Mouse (Mus musculus) neural tube, embryonic 12.5 days (tissue): ENCODE measurements at regions not wholly inside any gene's neighbourhood (a gene's known extent, or its start where the extent isn't known, plus 50 kb on each side); places are given as distances from the start of the nearest gene placed in this dataset.

Source experiments
- ATAC-seq: fragments of 200-750 bp; cut with Nextera tagmentation; 2 replicates; pipeline ENCODE4 v1.8.0; 2017; ENCODE audit warnings: low read depth, mild to moderate bottlenecking, moderate TSS enrichment, moderate library complexity; ENCODE audit not compliant: low FRiP score
- H3K27ac ChIP-seq: fragments of 300-500 bp; sonication (generic); 2 replicates; pipeline ENCODE4 v1.5.1; 2016
- H3K27me3 ChIP-seq: fragments of 300-500 bp; sonication (generic); replicated peaks from 2 replicates; pipeline ENCODE4 v1.6.1; 2016; ENCODE audit warnings: mild to moderate bottlenecking
- H3K36me3 ChIP-seq: fragments of 300-500 bp; sonication (generic); 2 replicates; pipeline ENCODE4 v1.6.1; 2016; ENCODE audit warnings: mild to moderate bottlenecking
- H3K4me1 ChIP-seq: fragments of 300-500 bp; sonication (generic); 2 replicates; pipeline ENCODE4 v1.6.1; 2016
- H3K4me2 ChIP-seq: fragments of 300-500 bp; sonication (generic); replicated peaks from 2 replicates; pipeline ENCODE4 v1.6.1; 2016; ENCODE audit warnings: mild to moderate bottlenecking
- H3K4me3 ChIP-seq: fragments of 300-500 bp; sonication (generic); 2 replicates; pipeline ENCODE4 v1.5.1; 2016
- H3K9ac ChIP-seq: fragments of 300-500 bp; sonication (generic); 2 replicates; pipeline ENCODE4 v1.6.1; 2016; ENCODE audit warnings: mild to moderate bottlenecking
- H3K9me3 ChIP-seq: fragments of 300-500 bp; sonication (generic); 2 replicates; pipeline ENCODE4 v1.6.1; 2016; ENCODE audit warnings: mild to moderate bottlenecking
- WGBS: fragments of 180-500 bp; shearing (Covaris S2); methylation state at CpG from one replicate; pipeline ENCODE4 v1.1.7; 2016; 5-methylcytosine and 5-hydroxymethylcytosine counted together

DNA sequence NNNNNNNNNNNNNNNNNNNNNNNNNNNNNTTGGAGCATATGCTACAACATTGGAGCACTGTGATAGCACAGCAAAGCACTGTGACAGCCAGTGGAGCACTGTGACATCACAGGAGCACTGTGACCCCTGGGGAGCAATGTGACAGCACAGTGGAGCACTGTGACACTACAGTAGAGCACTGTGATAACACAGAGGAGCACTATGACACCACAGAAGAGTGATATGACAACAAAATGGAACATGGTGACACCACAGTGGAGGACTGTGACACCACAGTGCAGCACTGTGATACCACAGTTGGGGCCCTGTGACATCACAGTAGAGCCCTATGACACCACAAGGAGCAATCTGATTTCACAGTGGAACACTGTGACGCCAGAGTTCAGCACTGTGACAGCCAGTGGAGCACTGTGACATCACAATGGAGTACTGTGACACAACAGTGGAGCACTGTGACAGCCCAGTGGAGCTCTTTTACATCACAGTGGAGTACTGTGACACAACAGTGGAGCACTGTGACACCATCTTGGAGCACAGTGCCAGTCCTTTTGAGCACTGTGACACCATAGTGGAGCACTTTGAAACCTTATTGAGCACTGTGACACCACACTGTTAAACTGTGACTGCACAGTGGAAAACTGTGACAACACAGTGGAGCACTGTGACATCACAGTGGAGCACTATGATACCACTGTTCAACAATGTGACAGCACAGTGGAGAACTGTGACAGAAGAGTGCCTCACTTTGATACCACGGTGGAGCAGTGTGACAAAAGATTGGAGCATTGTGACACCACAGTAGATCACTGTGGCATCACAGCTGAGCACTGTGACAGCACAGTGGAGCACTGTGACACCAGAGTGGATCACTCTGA lies 116.9 kb upstream of the Vmn1r2 start:
- Histone ChIP-seq H3K4me2 (no peak overlapping the region), H3K4me1 (no peaks in the 10 kb centered on the region), H3K9me3 (peaks cover 54% of the 10 kb centered on the region), H3K4me3 (no peak overlapping the region), H3K27ac (no peak overlapping the region), H3K27me3 (no peaks in the 10 kb centered on the region), H3K9ac (no peak overlapping the region), H3K36me3 (no peaks in the 10 kb centered on the region)
- 54% methylated on average over 2 of the region's 2 CpGs for WGBS
- peak; percentile 27; the same call in 1 of the 2 replicates for ATAC-seq

DNA sequence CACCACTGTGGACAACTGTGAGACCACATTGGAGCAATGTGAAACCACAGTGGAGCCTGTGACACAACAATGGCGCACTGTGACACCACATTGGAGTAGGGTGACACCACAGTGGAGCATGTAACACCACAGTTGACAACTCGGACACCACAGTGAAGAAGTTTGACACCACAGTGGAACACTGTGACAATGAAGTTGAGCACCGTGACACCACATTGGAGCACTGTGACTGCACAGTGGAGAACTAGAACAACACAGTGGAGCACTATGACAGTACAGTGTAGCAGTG lies 116.3 kb upstream of the Vmn1r2 start:
- no peaks in the 10 kb centered on the region for H3K36me3 ChIP-seq
- ATAC-seq, result no peak

GRCm38 (mm10) chr4:3051212-3051611 lies 115.9 kb upstream of the Vmn1r2 start:
- no peaks in the 10 kb centered on the region; the same call in 1 of the 2 replicates for H3K36me3 ChIP-seq
- 0 out of 2 replicates have a peak, but pooled peaks have one; percentile 14 for ATAC-seq
- 70% methylated on average over 5 of the region's 5 CpGs for WGBS
- no peak overlapping the region for H3K4me3 ChIP-seq
- no peak overlapping the region for H3K27ac ChIP-seq
- H3K27me3 ChIP-seq, result no peaks in the 10 kb centered on the region
- peaks cover 64% of the 10 kb centered on the region for H3K9me3 ChIP-seq
- no peaks in the 10 kb centered on the region for H3K4me1 ChIP-seq
- no peak overlapping the region for H3K4me2 ChIP-seq
- no peak overlapping the region for H3K9ac ChIP-seq

More for the DNA sequence above, 116.3 kb upstream of the Vmn1r2 start:
- Histone ChIP-seq H3K4me3 (no peak overlapping the region), H3K27me3 (no peaks in the 10 kb centered on the region), H3K9ac (no peak overlapping the region), H3K27ac (no peak overlapping the region), H3K4me2 (no peak overlapping the region), H3K4me1 (no peaks in the 10 kb centered on the region), H3K9me3 (peaks cover 60% of the 10 kb centered on the region)
- WGBS, result 79% methylated on average over 3 of the region's 3 CpGs

GRCm38 (mm10) chr4:3052314-3053059 lies 114.6 kb upstream of the Vmn1r2 start:
- no peaks in the 10 kb centered on the region for H3K27me3 ChIP-seq
- no peaks in the 10 kb centered on the region; the same call in 1 of the 2 replicates for H3K36me3 ChIP-seq
- H3K9me3 ChIP-seq, result peaks cover 66% of the 10 kb centered on the region
- no peak overlapping the region for H3K4me3 ChIP-seq
- no peak overlapping the region for H3K4me2 ChIP-seq
- H3K27ac ChIP-seq, result no peak overlapping the region
- peak; percentile 23 for ATAC-seq
- H3K4me1 ChIP-seq, result no peaks in the 10 kb centered on the region
- no peak overlapping the region for H3K9ac ChIP-seq
- WGBS, result 86% methylated on average over 4 of the region's 4 CpGs

DNA sequence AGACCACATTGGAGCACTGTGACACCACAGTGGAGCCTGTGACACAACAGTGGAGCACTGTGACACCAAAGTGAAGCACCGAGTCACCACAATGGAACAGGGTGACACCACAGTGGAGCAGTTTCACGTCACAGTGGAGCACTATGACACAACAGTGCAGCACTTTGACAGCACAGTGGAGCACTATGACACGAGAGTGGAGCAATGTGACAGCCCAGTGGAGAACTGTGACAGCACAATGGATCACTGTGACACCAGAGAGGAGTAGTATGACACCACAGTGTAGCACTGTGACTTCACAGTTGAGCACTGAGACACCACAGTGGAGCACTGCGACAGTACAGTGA lies 114.1 kb upstream of the Vmn1r2 start:
- no peaks in the 10 kb centered on the region for H3K27me3 ChIP-seq
- H3K36me3 ChIP-seq, result no peaks in the 10 kb centered on the region; the same call in 1 of the 2 replicates
- no peak overlapping the region for H3K27ac ChIP-seq
- peak; percentile 11; the same call in 1 of the 2 replicates for ATAC-seq
- H3K4me2 ChIP-seq, result no peak overlapping the region
- H3K4me1 ChIP-seq, result no peaks in the 10 kb centered on the region
- 62% methylated on average over 4 of the region's 4 CpGs for whole genome bisulfite sequencing
- H3K4me3 ChIP-seq, result no peak overlapping the region
- H3K9ac ChIP-seq, result no peak overlapping the region
- H3K9me3 ChIP-seq, result peaks cover 66% of the 10 kb centered on the region

GRCm38 (mm10) chr4:3053496-3054216 lies 113.5 kb upstream of the Vmn1r2 start:
- no peak overlapping the region for H3K4me3 ChIP-seq
- H3K9ac ChIP-seq, result no peak overlapping the region
- H3K27ac ChIP-seq, result no peak overlapping the region
- no peaks in the 10 kb centered on the region for H3K27me3 ChIP-seq
- ATAC-seq, result no peak
- peaks cover 71% of the 10 kb centered on the region for H3K9me3 ChIP-seq
- H3K4me1 ChIP-seq, result no peaks in the 10 kb centered on the region
- H3K4me2 ChIP-seq, result no peak overlapping the region
- no peaks in the 10 kb centered on the region; the same call in 1 of the 2 replicates for H3K36me3 ChIP-seq
- 88% methylated on average over 2 of the region's 2 CpGs for WGBS

DNA sequence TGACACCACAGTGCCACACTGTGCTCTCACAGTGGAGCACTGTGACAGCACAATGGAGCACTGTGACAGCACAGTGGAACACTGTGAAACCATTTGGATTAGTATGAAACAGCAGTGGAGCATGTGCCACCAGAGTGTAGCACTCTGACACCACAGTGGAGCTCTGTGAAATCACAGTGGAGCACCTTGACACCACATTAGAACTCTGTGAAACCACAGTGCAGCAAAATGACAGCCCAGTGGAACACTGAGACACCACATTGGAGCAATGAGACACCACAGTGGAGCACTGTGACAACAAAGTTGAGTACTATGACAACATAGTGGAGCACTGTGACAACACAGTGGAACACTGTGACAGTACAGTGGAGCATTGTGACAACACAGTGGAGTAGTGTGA lies 112.2 kb upstream of the Vmn1r2 start:
- no peaks in the 10 kb centered on the region for H3K4me1 ChIP-seq
- H3K4me2 ChIP-seq, result no peak overlapping the region
- H3K9me3 ChIP-seq, result peaks cover 82% of the 10 kb centered on the region
- H3K9ac ChIP-seq, result no peak overlapping the region
- H3K27ac ChIP-seq, result no peak overlapping the region
- no peaks in the 10 kb centered on the region for H3K27me3 ChIP-seq
- H3K4me3 ChIP-seq, result no peak overlapping the region
- no peaks in the 10 kb centered on the region; the same call in 1 of the 2 replicates for H3K36me3 ChIP-seq
- no peak for ATAC-seq

GRCm38 (mm10) chr4:3055396-3055795 lies 111.7 kb upstream of the Vmn1r2 start:
- Histone ChIP-seq H3K27me3 (no peaks in the 10 kb centered on the region), H3K9ac (no peak overlapping the region)
- WGBS, result 81% methylated on average over 1 of the region's 1 CpGs

GRCm38 (mm10) chr4:3059511-3060054 lies 107.5 kb upstream of the Vmn1r2 start:
- H3K4me1 ChIP-seq, result no peaks in the 10 kb centered on the region
- H3K27ac ChIP-seq, result no peak overlapping the region
- H3K9me3 ChIP-seq, result peaks cover 68% of the 10 kb centered on the region
- 62% methylated on average over 2 of the region's 2 CpGs for WGBS
- no peak overlapping the region for H3K9ac ChIP-seq
- no peak overlapping the region for H3K4me2 ChIP-seq
- H3K36me3 ChIP-seq, result no peaks in the 10 kb centered on the region; the same call in 1 of the 2 replicates
- no peaks in the 10 kb centered on the region for H3K27me3 ChIP-seq
- no peak for ATAC-seq
- H3K4me3 ChIP-seq, result no peak overlapping the region

More at GRCm38 (mm10) chr4:3055396-3055795, 111.7 kb upstream of the Vmn1r2 start:
- Histone ChIP-seq H3K4me1 (no peaks in the 10 kb centered on the region), H3K36me3 (no peaks in the 10 kb centered on the region; the same call in 1 of the 2 replicates), H3K9me3 (peaks cover 77% of the 10 kb centered on the region), H3K4me2 (no peak overlapping the region), H3K4me3 (no peak overlapping the region), H3K27ac (no peak overlapping the region)
- no peak for ATAC-seq

- WGBS, result 64% methylated on average over 2 of the region's 2 CpGs
- H3K4me2 ChIP-seq, result no peak overlapping the region
- ATAC-seq, result no peak
- no peaks in the 10 kb centered on the region for H3K27me3 ChIP-seq
- no peak overlapping the region for H3K9ac ChIP-seq
- H3K4me3 ChIP-seq, result no peak overlapping the region
- no peak overlapping the region for H3K27ac ChIP-seq
- H3K36me3 ChIP-seq, result 0 out of 2 replicates have a peak, but pooled peaks cover 4% of the 10 kb centered on the region
- H3K9me3 ChIP-seq, result peaks cover 75% of the 10 kb centered on the region
- H3K4me1 ChIP-seq, result no peaks in the 10 kb centered on the region
Measured at GRCm38 (mm10) chr4:3062027-3062605, 105.0 kb upstream of the Vmn1r2 start.

GRCm38 (mm10) chr4:3063966-3064365 lies 103.2 kb upstream of the Vmn1r2 start:
- H3K9me3 ChIP-seq, result peaks cover 86% of the 10 kb centered on the region
- H3K4me1 ChIP-seq, result no peaks in the 10 kb centered on the region
- H3K27ac ChIP-seq, result no peak overlapping the region
- no peak overlapping the region for H3K4me2 ChIP-seq
- ATAC-seq, result no peak
- no peak overlapping the region for H3K4me3 ChIP-seq
- no peaks in the 10 kb centered on the region for H3K27me3 ChIP-seq
- 60% methylated on average over 3 of the region's 3 CpGs for WGBS
- H3K36me3 ChIP-seq, result 0 out of 2 replicates have a peak, but pooled peaks cover 4% of the 10 kb centered on the region
- no peak overlapping the region for H3K9ac ChIP-seq
